Comparison of ENCODE assay signal across 22 mouse cellular contexts in the genomic region with DNA sequence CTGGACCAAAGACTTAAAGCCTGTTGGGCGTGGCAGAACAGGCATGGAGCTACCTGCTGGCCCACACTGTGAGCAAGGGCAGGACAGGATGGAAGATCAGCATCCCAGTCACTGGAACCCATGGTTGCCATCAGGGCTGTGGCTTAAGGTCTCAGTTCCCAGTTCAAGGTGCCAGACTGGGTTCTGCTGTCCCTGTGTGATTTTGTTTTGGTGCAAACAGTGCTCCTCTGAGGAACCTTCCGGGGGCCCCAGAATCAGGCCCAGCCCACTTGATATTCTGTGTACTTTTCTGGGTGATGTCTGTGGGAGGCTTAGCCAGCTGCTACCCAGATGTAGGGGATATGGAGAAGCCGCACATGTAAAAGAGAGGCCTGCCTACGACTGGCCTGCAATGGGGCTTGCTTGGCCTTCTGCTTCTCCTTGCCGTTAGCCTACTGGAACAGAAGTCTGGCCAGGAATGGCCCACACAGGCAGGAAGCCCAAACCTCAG. TPM values are rescaled to one million over a fixed set of nuclear protein-coding genes. Genes with fewer than 3 reads are reported as not detected.
A peak's percentile ranks its signal among the peaks of the same experiment; 100 is the strongest.
DNase-seq lines count a peak whose midpoint lies in the region; ATAC-seq lines count a peak whose summit lies in the region.
"Had no signal": no experiment of that assay in that cellular context is flagged by ENCODE, and none has a peak within 500 bp of the region (broad histone marks: within the 10 kb centered on the region; RNA-seq: fewer than 3 reads in every experiment).

No protein-coding gene starts in this region.

- peak overlapping the region; percentile 82 for H3K27ac ChIP-seq in heart, embryonic 13.5 days (replicated peaks)
- peak overlapping the region; percentile 74 for H3K27ac ChIP-seq in embryonic facial prominence, embryonic 14.5 days (replicated peaks; ENCODE audit: low read depth, low read length)
- H3K27ac ChIP-seq in stomach, embryonic 15.5 days: peak overlapping the region; percentile 36
- H3K27ac ChIP-seq: forebrain, embryonic 13.5 days; left cerebral cortex, adult 2 months; liver, embryonic 14.5 days; midbrain, embryonic 15.5 days had no signal

- peaks cover 74% of the 10 kb centered on the region for H3K4me1 ChIP-seq in heart, embryonic 13.5 days
- peaks cover 36% of the 10 kb centered on the region for H3K4me1 ChIP-seq in embryonic facial prominence, embryonic 14.5 days (ENCODE audit: control insufficient read depth, insufficient read depth, low read length)
- H3K4me1 ChIP-seq in stomach, embryonic 15.5 days: peaks cover 39% of the 10 kb centered on the region

- ATAC-seq in heart, embryonic 13.5 days (ENCODE audit: extremely low read depth, insufficient number of reproducible peaks, low FRiP score, low TSS enrichment): no peak
- no peak for ATAC-seq in embryonic facial prominence, embryonic 14.5 days (ENCODE audit: low read depth)
- ATAC-seq in stomach, embryonic 15.5 days (ENCODE audit: insufficient read depth, low FRiP score, low read depth): no peak
- ATAC-seq: forebrain, embryonic 13.5 days; hindbrain, embryonic 16.5 days; midbrain, embryonic 15.5 days had no signal

- no peak overlapping the region for H3K4me3 ChIP-seq in heart, embryonic 13.5 days
- H3K4me3 ChIP-seq in embryonic facial prominence, embryonic 14.5 days (ENCODE audit: low read depth, low read length): no peak overlapping the region
- H3K4me3 ChIP-seq in stomach, embryonic 15.5 days (replicated peaks): no peak overlapping the region
- H3K4me3 ChIP-seq: forebrain, embryonic 13.5 days; left cerebral cortex, adult 2 months; midbrain, embryonic 15.5 days had no signal

- H3K27me3 ChIP-seq in heart, embryonic 13.5 days (replicated peaks): no peaks in the 10 kb centered on the region
- no peaks in the 10 kb centered on the region for H3K27me3 ChIP-seq in embryonic facial prominence, embryonic 14.5 days (replicated peaks; ENCODE audit: control insufficient read depth, insufficient read depth, low read length)
- H3K27me3 ChIP-seq in stomach, embryonic 15.5 days (replicated peaks): no peaks in the 10 kb centered on the region

- H3K9me3 ChIP-seq in heart, embryonic 13.5 days: no peaks in the 10 kb centered on the region
- H3K9me3 ChIP-seq in embryonic facial prominence, embryonic 14.5 days (ENCODE audit: control insufficient read depth, low read length): no peaks in the 10 kb centered on the region
- no peaks in the 10 kb centered on the region for H3K9me3 ChIP-seq in stomach, embryonic 15.5 days
- H3K9me3 ChIP-seq: forebrain, embryonic 13.5 days; midbrain, embryonic 15.5 days had no signal

- intact Hi-C loops in heart, postnatal 14 days (cut with DNase I): no loop called here

- H3K9ac ChIP-seq in heart, embryonic 13.5 days: no peak overlapping the region
- H3K9ac ChIP-seq in embryonic facial prominence, embryonic 14.5 days (ENCODE audit: low read depth, low read length): no peak overlapping the region
- H3K9ac ChIP-seq in stomach, embryonic 15.5 days: no peak overlapping the region
- H3K9ac ChIP-seq: forebrain, embryonic 13.5 days; liver, embryonic 14.5 days; midbrain, embryonic 15.5 days had no signal

- 76% methylated on average over 5 of the region's 5 CpGs for WGBS in heart, embryonic 13.5 days
- WGBS in embryonic facial prominence, embryonic 14.5 days: 38% methylated on average over 5 of the region's 5 CpGs
- 61% methylated on average over 5 of the region's 5 CpGs for WGBS in stomach, embryonic 15.5 days

- no peak for DNase-seq in heart, postnatal 14 days
- peak; percentile 32 for DNase-seq in CD4-positive helper T cell, adult 2 months (ENCODE audit: low read depth, low spot score)
- DNase-seq in embryonic facial prominence, embryonic 14.5 days (ENCODE audit: low spot score): peak; percentile 47
- DNase-seq in Muller cell, postnatal 12 days (ENCODE audit: inconsistent ontology term): no peak
- DNase-seq in kidney, adult 8-10 months: no peak
- DNase-seq in layer of hippocampus, adult 8-10 months (ENCODE audit: low spot score in 2 of 2): no peak
- DNase-seq: adrenal gland, adult 8-10 months; cerebellum, adult 2 months; kidney, adult 9 months; lung, postnatal 36 days; right cerebral cortex, postnatal 25 days had no signal

- peaks cover 5% of the 10 kb centered on the region; the same call in 1 of the 2 replicates for H3K36me3 ChIP-seq in heart, embryonic 13.5 days
- H3K36me3 ChIP-seq in embryonic facial prominence, embryonic 14.5 days (ENCODE audit: control insufficient read depth, insufficient read depth, low read length): no peaks in the 10 kb centered on the region
- H3K36me3 ChIP-seq in stomach, embryonic 15.5 days: no peaks in the 10 kb centered on the region
- H3K36me3 ChIP-seq: midbrain, embryonic 15.5 days had no signal

- no peak overlapping the region for H3K4me2 ChIP-seq in heart, embryonic 13.5 days
- no peak overlapping the region for H3K4me2 ChIP-seq in embryonic facial prominence, embryonic 14.5 days (ENCODE audit: low read depth, low read length)
- no peak overlapping the region for H3K4me2 ChIP-seq in stomach, embryonic 15.5 days
- H3K4me2 ChIP-seq: forebrain, embryonic 13.5 days; midbrain, embryonic 15.5 days had no signal

RNA-seq across cellular contexts. Expression of a gene that starts 4.7 kb away (rescaled TPM):
- polyA plus RNA-seq in heart, embryonic 13.5 days (2015; fragmentation: Nextera tagmentation; extraction: Ambion mirVana): 4.8 and 5.7 TPM in 2 replicates
- total RNA-seq in heart, postnatal 14 days (2021): 1 to 10 TPM in 1 of 2 experiments, under 1 TPM in 1; 0.84 to 1.9 TPM
- 10.8 and 11.4 TPM in 2 replicates for polyA plus RNA-seq in embryonic facial prominence, embryonic 14.5 days (2014; fragmentation: Nextera tagmentation; extraction: Ambion mirVana)
- 9.0 and 10.2 TPM in 2 replicates for polyA plus RNA-seq in stomach, embryonic 15.5 days (2015; fragmentation: Nextera tagmentation; extraction: Ambion mirVana)
- total RNA-seq in layer of hippocampus, adult 8-10 months (2022): 1 to 10 TPM in 1 of 4 experiments, under 1 TPM in 3; 0.53 to 1.2 (median 0.76) TPM

RNA-seq across cellular contexts. Expression of a gene that starts 7.8 kb away (rescaled TPM):
- polyA plus RNA-seq in heart, embryonic 13.5 days (2015; fragmentation: Nextera tagmentation; extraction: Ambion mirVana): not detected in 2 replicates
- total RNA-seq in heart, postnatal 14 days (2021): not detected
- not detected in 2 replicates for polyA plus RNA-seq in embryonic facial prominence, embryonic 14.5 days (2014; fragmentation: Nextera tagmentation; extraction: Ambion mirVana)
- not detected in 2 replicates for polyA plus RNA-seq in stomach, embryonic 15.5 days (2015; fragmentation: Nextera tagmentation; extraction: Ambion mirVana)
- total RNA-seq in layer of hippocampus, adult 8-10 months (2022): not detected
- total RNA-seq: adrenal gland, adult 8-10 months; granulocyte monocyte progenitor cell, adult 5-6 weeks; layer of hippocampus, adult 18-20 months; left cerebral cortex, adult 2 months had no signal
- polyA plus RNA-seq: cerebellum, adult 2 months; forebrain, embryonic 13.5 days; liver, embryonic 14.5 days; midbrain, embryonic 15.5 days; neural tube, embryonic 11.5 days; urinary bladder, adult 2 months had no signal

RNA-seq across cellular contexts. Expression of a gene that starts 10.0 kb away (rescaled TPM):
- polyA plus RNA-seq in heart, embryonic 13.5 days (2015; fragmentation: Nextera tagmentation; extraction: Ambion mirVana): not detected in 2 replicates
- not detected for total RNA-seq in heart, postnatal 14 days (2021)
- not detected in 2 replicates for polyA plus RNA-seq in embryonic facial prominence, embryonic 14.5 days (2014; fragmentation: Nextera tagmentation; extraction: Ambion mirVana)
- polyA plus RNA-seq in stomach, embryonic 15.5 days (2015; fragmentation: Nextera tagmentation; extraction: Ambion mirVana): not detected in 2 replicates
- not detected for total RNA-seq in layer of hippocampus, adult 8-10 months (2022)
- total RNA-seq: adrenal gland, adult 8-10 months; granulocyte monocyte progenitor cell, adult 5-6 weeks; layer of hippocampus, adult 18-20 months; left cerebral cortex, adult 2 months had no signal
- polyA plus RNA-seq: cerebellum, adult 2 months; forebrain, embryonic 13.5 days; hindbrain, embryonic 16.5 days; liver, embryonic 14.5 days; midbrain, embryonic 15.5 days; neural tube, embryonic 11.5 days; urinary bladder, adult 2 months had no signal

RNA-seq across cellular contexts. Expression of a gene that starts 15.3 kb away (rescaled TPM):
- polyA plus RNA-seq in heart, embryonic 13.5 days (2015; fragmentation: Nextera tagmentation; extraction: Ambion mirVana): not detected in 2 replicates
- not detected for total RNA-seq in heart, postnatal 14 days (2021)
- polyA plus RNA-seq in embryonic facial prominence, embryonic 14.5 days (2014; fragmentation: Nextera tagmentation; extraction: Ambion mirVana): not detected in 2 replicates
- not detected in 2 replicates for polyA plus RNA-seq in stomach, embryonic 15.5 days (2015; fragmentation: Nextera tagmentation; extraction: Ambion mirVana)
- total RNA-seq in layer of hippocampus, adult 8-10 months (2022): not detected
- total RNA-seq: adrenal gland, adult 8-10 months; granulocyte monocyte progenitor cell, adult 5-6 weeks; layer of hippocampus, adult 18-20 months; left cerebral cortex, adult 2 months had no signal
- polyA plus RNA-seq: cerebellum, adult 2 months; forebrain, embryonic 13.5 days; hindbrain, embryonic 16.5 days; liver, embryonic 14.5 days; midbrain, embryonic 15.5 days; neural tube, embryonic 11.5 days; urinary bladder, adult 2 months had no signal

RNA-seq across cellular contexts. Expression of a gene that starts 25.0 kb away (rescaled TPM):
- 0.36 TPM in 1 of 2 replicates, not detected in the other for polyA plus RNA-seq in heart, embryonic 13.5 days (2015; fragmentation: Nextera tagmentation; extraction: Ambion mirVana)
- total RNA-seq in heart, postnatal 14 days (2021): not detected
- polyA plus RNA-seq in embryonic facial prominence, embryonic 14.5 days (2014; fragmentation: Nextera tagmentation; extraction: Ambion mirVana): not detected in 2 replicates
- polyA plus RNA-seq in stomach, embryonic 15.5 days (2015; fragmentation: Nextera tagmentation; extraction: Ambion mirVana): not detected in 2 replicates
- not detected for total RNA-seq in layer of hippocampus, adult 8-10 months (2022)
- total RNA-seq: adrenal gland, adult 8-10 months; granulocyte monocyte progenitor cell, adult 5-6 weeks; layer of hippocampus, adult 18-20 months; left cerebral cortex, adult 2 months had no signal
- polyA plus RNA-seq: cerebellum, adult 2 months; forebrain, embryonic 13.5 days; hindbrain, embryonic 16.5 days; liver, embryonic 14.5 days; neural tube, embryonic 11.5 days; urinary bladder, adult 2 months had no signal

Comparison
In these comparisons a context has a peak if more than half of its experiments do, and no peak if none do; other contexts are left out.
1. DNase-seq: peak in CD4-positive helper T cell, adult 2 months (single experiment) and embryonic facial prominence, embryonic 14.5 days (single experiment); none in heart, postnatal 14 days (0 of 2), Muller cell, postnatal 12 days (single experiment), kidney, adult 8-10 months (0 of 2) and layer of hippocampus, adult 8-10 months (0 of 2).
2. Peak in every context shown above with its lines, with median percentiles within 50 percentile points of each other: H3K27ac ChIP-seq.